Mouse (Mus musculus) cerebellum, postnatal 4 days (tissue): Measurements from ENCODE around the gene Plekhj1.

Source experiments
- DNase-seq, 2 experiments: peaks; one replicate each; pipeline ENCODE4 v3.0.0; 2022; ENCODE audit warnings: low spot score in 2 of 2, mixed read lengths in 1 of 2

The Plekhj1 gene

DNA sequence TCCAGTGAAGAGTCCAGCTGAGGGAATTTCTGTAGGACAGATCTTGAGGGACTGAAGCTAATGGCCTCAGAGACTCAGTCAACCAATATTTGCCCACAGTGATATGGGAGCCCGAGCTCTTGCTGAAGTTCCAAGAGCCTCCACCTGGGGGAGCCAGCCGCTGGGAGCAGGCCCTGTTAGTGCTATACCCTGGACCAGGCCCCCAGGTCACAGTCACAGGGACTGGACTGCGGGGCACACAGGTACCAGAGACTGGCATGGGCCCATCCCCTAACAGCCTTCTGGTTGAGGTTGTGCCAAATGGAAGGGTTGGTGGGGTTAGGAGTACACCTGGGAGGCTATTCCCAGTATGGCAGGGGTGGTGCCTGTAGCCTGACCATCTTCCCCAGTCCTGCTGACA is 7.5 kb upstream of the Plekhj1 start:
- peak; percentile 77 to 85 for DNase-seq

GRCm38 (mm10) chr10:80805322-80805721 is 6.9 kb upstream of the Plekhj1 start:
- DNase-seq = no peak

GRCm38 (mm10) chr10:80804916-80805315 is 6.5 kb upstream of the Plekhj1 start, which contains the start of gene Amh:
Gene Amh, plus strand, starts transcription at chr10:80805243.
- DNase-seq = no peak

GRCm38 (mm10) chr10:80804340-80804739 is 5.9 kb upstream of the Plekhj1 start:
- no peak for DNase-seq

DNA sequence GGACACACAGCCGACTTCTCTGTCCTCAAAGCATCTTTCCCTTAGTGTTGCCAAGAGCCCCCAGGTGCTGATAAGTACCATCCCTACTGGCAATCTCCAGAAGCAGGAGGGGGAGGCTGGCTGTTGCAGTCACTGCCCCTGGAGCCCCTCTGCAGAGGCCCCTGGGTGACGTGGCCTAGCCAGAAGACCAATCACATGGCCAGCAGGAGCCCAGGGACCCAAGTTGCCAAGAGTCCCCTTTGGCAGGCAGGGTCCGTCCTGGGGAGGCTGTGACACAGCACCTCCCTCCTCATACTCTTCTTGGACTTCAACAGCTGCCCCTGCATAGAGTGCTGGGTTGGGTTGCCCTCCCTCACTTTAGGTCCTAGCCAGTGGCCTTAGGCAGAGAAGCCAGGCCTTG is 4.6 kb upstream of the Plekhj1 start:
- DNase-seq = no peak

DNA sequence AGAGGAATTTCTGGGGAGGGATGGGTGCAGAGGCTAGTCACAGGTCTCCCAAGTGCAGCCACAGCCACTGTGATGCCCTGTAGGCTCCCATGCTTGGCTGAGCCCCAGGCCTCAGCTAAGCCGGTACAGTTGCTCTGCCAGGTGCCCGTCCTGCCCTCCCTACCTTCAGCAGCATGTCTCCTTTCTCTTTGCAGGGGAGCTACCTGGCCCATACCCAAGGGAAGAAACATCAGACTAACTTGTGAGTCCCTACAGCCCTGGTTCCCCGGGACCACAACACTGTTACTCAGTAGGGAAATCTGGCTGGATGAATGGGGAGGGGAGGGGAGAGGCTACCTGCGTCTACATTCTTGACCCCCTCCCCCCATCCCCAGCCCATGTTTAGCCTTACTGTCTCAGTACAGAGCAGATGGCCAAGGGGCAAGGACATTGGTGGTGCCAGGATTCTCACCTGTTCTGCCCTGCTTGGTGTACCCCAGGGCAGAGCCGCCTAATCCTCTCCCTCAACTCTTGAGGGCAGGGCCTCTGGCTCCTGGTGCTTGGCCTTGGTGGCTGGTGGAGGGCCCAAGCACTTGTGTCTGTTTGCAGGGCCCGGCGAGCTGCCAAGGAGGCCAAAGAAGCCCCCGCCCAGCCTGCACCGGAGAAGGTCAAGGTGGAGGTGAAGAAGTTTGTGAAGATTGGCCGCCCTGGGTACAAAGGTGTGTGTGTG is 3.9 kb upstream of the Plekhj1 start:
- no peak for DNase-seq

GRCm38 (mm10) chr10:80799070-80799566 is 692 bp upstream of the Plekhj1 start:
- DNase-seq = no peak

- DNase-seq = no peak
Measured at GRCm38 (mm10) chr10:80797186-80798149, 958 bp downstream of the Plekhj1 start.

- DNase-seq = no peak
Measured at GRCm38 (mm10) chr10:80796307-80796848, 2.0 kb downstream of the Plekhj1 start.

- no peak for DNase-seq
Measured at GRCm38 (mm10) chr10:80794750-80795149, 3.7 kb downstream of the Plekhj1 start.

DNA sequence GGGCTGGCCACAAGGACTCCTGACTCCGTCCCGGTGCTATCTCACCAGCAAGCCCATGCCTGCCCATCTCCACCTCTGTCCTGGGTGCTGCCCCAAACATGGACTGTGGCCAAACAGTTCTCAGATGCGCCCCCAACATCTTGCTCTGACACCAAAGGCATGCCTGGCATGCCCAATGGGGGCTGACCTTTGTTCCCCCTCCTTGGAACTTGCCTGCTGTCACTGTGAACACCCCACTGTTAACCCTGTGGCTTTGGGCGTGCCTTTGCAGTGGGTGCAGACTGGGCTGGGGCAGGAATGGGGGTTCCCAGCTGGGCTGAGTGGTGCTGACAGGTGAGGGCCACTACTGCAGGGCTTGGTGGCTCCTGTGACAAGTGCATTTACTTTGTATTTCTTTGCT is 4.6 kb downstream of the Plekhj1 start:
- DNase-seq = no peak

GRCm38 (mm10) chr10:80793033-80793784 is 5.2 kb downstream of the Plekhj1 start:
- DNase-seq = no peak

DNA sequence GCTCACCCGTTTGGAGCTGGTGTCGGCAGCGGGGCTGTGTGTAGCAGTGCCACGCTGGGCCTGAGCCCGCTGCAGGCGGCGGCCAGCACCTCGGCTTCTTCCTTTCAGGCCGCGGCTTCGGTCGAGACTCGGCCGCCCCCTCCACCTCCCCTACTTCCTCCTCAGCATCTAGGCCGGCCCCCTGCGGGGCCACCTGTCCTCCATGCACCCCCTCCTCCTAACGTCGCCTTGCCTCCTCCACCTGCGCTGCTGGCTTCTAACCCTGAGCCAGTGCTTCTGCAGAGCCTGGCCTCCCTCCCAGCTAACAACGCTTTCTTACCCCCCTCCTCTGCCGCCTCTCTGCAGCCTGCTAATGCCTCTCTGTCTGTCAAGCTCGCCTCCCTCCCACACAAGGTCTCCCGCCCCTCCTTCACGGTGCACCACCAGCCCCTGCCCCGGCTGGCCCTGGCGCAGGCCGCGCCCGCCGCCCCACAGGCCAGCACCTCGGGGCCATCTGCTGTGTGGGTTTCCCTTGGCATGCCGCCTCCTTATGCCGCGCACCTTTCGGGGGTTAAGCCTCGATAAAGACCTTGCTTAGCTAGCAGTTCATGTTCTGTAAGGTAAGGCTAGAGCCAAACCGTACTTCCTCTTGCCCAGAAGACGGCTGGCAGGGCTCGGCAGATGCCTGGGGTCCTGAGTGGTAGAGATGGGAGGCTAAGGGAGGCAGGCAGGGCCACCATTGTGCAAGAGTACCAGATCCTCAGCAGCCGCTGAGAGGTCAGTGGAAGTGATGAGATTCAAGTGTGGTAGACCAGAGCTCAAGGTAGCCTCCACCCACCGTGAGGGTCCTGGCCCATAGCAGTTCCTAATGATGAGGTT is 6.0 kb downstream of the Plekhj1 start:
- peak in 1 of 2 experiments; percentile 53 for DNase-seq

DNA sequence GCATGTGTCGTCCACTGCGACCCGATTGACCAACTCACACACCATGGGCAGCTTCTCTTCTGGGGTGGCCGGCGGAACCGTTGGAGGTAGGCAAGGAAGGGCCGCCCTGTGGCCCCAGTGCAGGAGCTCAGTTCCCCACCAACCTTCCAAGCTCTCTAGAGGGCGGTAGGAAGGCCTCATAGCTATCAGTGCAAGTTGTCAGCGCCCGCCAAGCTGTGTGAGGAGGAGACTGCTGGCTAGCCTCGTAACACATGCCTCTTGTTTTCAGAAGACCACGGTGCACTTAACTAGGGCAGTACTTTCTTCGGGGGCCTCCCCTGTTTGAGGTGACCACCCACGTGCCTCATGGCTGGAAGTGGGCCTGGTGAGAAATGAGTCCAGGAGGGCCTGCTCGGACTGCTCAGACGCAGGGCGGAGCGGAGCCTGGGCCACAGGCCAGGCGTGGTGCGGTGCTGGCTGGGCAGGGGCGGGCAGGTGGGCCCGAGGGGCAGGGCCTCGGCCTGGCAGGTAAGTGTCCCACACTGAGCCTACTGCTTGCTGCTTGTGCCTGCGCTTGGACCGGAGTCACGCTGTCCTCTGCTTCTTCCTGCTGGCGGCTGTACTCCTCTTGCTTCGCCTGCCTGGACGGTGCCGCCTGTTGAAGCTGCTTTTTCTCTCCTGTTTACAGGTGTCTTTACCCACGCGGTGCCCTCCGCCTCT is 6.8 kb downstream of the Plekhj1 start:
- DNase-seq = no peak

DNA sequence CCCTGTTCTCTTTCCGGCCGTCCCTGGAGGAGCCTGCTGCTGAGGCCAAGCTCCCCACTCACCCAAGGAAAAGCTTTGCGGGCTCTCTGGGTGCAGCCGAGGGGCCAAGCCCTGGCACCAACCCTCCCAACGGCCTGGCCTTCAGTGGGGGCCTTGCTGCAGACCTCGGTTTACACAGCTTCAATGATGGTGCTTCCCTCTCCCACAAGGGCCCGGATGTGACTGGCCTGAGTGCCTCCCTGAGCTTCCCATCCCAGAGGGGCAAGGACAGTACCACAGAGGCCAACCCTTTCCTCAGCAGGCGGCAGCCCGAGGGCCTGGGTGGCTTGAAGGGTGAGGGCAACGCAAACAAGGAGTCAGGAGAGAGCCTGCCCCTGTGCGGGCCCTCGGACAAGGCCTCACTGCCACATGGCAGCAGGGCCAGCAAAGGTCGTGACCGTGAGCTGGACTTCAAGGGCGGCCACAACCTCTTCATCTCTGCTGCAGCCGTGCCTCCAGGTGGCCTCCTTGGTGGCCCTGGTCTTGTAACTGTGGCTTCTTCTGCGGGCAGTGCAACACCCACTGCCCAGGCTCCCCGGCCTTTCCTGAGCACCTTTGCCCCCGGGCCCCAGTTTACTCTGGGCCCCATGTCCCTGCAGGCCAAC is 7.5 kb downstream of the Plekhj1 start:
- no peak for DNase-seq

DNA sequence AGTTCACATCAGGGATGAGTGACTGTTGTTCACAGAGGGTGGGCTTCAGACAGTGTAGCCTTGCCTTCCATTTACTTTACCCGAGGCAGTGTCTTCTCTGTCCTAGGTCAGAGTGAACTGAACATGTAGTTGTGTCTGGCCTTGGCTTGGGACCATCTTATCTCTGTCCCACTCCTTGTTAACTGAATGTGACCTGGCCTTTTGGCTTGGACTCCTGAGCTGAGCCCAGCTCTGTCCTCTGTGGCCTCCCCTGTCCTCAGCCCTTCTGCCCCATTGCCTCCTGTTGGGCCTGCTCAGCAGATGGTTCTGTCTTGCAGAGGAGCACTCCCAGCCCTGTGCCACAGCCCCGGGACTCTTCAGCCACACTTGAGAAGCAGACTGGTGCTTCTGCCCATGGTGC is 10.9 kb downstream of the Plekhj1 start:
- DNase-seq = no peak

GRCm38 (mm10) chr10:80785963-80786362 is 12.5 kb downstream of the Plekhj1 start:
- no peak for DNase-seq

DNA sequence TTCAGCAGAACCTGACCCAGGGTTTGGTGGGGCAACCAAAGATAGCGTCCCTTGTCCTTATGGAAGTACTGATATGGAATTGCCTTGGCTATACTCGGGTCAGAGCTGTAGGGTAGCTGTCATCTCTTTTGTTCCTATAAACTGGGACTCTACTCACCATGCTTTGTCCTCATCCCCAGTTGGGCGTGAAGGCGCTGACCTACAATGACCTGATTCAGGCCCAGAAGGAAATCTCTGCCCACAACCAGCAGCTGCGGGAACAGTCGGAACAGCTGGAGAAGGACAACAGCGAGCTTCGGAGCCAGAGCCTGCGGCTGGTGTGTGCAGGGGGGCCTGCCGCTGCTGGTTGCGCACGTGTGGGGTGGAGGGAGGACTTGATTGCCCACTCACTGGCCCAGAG is 13.6 kb downstream of the Plekhj1 start:
- no peak for DNase-seq

- DNase-seq = no peak
Measured at GRCm38 (mm10) chr10:80784302-80784701, 14.1 kb downstream of the Plekhj1 start.
